Mouse (Mus musculus): ENCODE results near the gene Hist1h1t. TPM values are rescaled to one million over a fixed set of nuclear protein-coding genes. Genes with fewer than 3 reads are reported as not detected.
A peak's percentile ranks its signal among the peaks of the same experiment; 100 is the strongest.

Gene Hist1h1t
- polyA plus RNA-seq, 1 experiment, result 0.62 TPM

DNA sequence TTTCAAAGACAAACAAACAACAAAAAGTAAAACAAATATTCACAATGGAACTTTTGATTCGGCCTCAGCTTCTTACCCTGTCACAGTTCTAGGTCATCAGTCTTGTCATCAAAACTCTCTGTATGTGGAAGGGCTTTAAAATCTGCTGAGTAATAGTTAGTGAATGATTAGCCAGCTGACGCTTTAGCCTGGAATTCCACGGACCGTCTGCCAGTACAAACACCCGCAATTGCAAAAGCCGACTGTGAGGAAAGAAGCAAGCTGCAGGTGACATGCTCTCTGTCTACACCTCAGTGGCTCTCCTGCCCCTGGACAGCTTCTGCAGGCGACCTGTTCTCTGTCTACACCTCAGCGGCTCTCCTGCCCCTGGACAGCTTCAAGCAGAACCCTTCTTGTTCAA, 34.9 kb downstream of the Hist1h1t start:
- TF ChIP-seq POLR2A (IDR thresholded peaks at IDR 0.05; ENCODE audit: borderline replicate concordance, low read depth, low read length), result no peak
- no peak for TF ChIP-seq CTCF (IDR thresholded peaks at IDR 0.05; ENCODE audit: low read depth, low read length)
- Histone ChIP-seq H3K4me3 (ENCODE audit: insufficient read depth, low read length) (no peak overlapping the region), H3K27ac (ENCODE audit: insufficient read depth, low read depth, low read length) (no peak overlapping the region), H3K4me1 (ENCODE audit: control insufficient read depth, insufficient read depth, low read length) (peaks cover 19% of the 10 kb centered on the region)

GRCm38 (mm10) chr13:23732156-23732804, 36.7 kb downstream of the Hist1h1t start:
- no peak for TF ChIP-seq CTCF (IDR thresholded peaks at IDR 0.05; ENCODE audit: low read depth, low read length)
- TF ChIP-seq POLR2A (IDR thresholded peaks at IDR 0.05; ENCODE audit: borderline replicate concordance, low read depth, low read length), result no peak
- Histone ChIP-seq H3K4me3 (ENCODE audit: insufficient read depth, low read length) (no peak overlapping the region), H3K4me1 (ENCODE audit: control insufficient read depth, insufficient read depth, low read length) (peaks cover 19% of the 10 kb centered on the region), H3K27ac (ENCODE audit: insufficient read depth, low read depth, low read length) (no peak overlapping the region)

- no peak overlapping the region for H3K4me3 ChIP-seq (ENCODE audit: insufficient read depth, low read length)
- H3K27ac ChIP-seq (ENCODE audit: insufficient read depth, low read depth, low read length), result no peak overlapping the region
- H3K4me1 ChIP-seq (ENCODE audit: control insufficient read depth, insufficient read depth, low read length), result peaks cover 5% of the 10 kb centered on the region
- no peak for TF ChIP-seq CTCF (IDR thresholded peaks at IDR 0.05; ENCODE audit: low read depth, low read length)
- TF ChIP-seq POLR2A (IDR thresholded peaks at IDR 0.05; ENCODE audit: borderline replicate concordance, low read depth, low read length), result no peak
Observed at GRCm38 (mm10) chr13:23737091-23737490, 41.5 kb downstream of the Hist1h1t start.

DNA sequence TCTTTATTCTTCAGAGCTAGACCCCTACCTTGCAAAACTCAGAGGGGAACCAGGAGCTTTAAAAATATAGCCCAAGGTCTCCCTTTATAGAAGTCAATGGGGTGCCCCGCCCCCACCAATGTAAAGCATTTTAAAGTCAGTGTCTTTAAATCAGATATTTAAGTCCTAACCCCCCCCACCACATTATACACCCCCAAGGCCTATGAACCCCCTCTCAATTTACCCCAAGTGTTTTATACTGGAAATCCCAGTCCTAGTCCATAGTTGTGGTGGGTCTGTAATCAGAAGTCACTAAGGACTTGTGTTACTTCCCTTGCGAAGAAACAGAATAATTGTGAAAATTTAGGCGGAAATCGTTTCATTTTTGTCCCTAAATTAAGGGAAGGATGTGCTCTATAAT, 42.4 kb downstream of the Hist1h1t start:
- peak overlapping the region; percentile 98 for H3K27ac ChIP-seq (ENCODE audit: insufficient read depth, low read depth, low read length)
- peaks cover 5% of the 10 kb centered on the region for H3K4me1 ChIP-seq (ENCODE audit: control insufficient read depth, insufficient read depth, low read length)
- no peak for TF ChIP-seq CTCF (IDR thresholded peaks at IDR 0.05; ENCODE audit: low read depth, low read length)
- no peak for TF ChIP-seq POLR2A (IDR thresholded peaks at IDR 0.05; ENCODE audit: borderline replicate concordance, low read depth, low read length)
- H3K4me3 ChIP-seq (ENCODE audit: insufficient read depth, low read length), result peak overlapping the region; percentile 51

DNA sequence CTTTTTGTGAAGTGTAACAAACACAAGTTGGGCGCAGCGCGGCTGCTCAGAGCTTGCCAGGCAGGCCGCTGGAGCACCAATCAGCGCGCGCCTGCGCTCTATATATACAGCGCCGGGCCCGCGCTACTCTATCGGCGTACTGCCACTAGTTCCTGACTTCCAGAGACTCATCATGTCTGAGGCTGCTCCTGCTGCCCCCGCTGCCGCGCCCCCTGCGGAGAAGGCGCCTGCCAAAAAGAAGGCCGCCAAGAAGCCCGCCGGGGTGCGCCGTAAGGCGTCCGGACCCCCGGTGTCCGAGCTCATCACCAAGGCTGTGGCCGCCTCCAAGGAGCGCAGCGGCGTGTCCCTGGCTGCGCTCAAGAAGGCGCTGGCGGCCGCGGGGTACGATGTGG, 43.1 kb downstream of the Hist1h1t start, which contains the start of gene Hist1h1c:
TSS of gene Hist1h1c (plus strand) at position 132 of the 392 bp plus-strand sequence.
- Histone ChIP-seq H3K27ac (ENCODE audit: insufficient read depth, low read depth, low read length) (peak within 1 kb of the TSS; percentile 98), H3K4me1 (ENCODE audit: control insufficient read depth, insufficient read depth, low read length) (peaks cover 5% of the 10 kb centered on the region), H3K4me3 (ENCODE audit: insufficient read depth, low read length) (peak within 1 kb of the TSS; percentile 84)
- TF ChIP-seq CTCF (IDR thresholded peaks at IDR 0.05; ENCODE audit: low read depth, low read length) (no peak), POLR2A (IDR thresholded peaks at IDR 0.05; ENCODE audit: borderline replicate concordance, low read depth, low read length) (peak; percentile 98)

- no peak for TF ChIP-seq CTCF (IDR thresholded peaks at IDR 0.05; ENCODE audit: low read depth, low read length)
- TF ChIP-seq POLR2A (IDR thresholded peaks at IDR 0.05; ENCODE audit: borderline replicate concordance, low read depth, low read length), result no peak
Observed at GRCm38 (mm10) chr13:23739069-23739921, 43.7 kb downstream of the Hist1h1t start.

DNA sequence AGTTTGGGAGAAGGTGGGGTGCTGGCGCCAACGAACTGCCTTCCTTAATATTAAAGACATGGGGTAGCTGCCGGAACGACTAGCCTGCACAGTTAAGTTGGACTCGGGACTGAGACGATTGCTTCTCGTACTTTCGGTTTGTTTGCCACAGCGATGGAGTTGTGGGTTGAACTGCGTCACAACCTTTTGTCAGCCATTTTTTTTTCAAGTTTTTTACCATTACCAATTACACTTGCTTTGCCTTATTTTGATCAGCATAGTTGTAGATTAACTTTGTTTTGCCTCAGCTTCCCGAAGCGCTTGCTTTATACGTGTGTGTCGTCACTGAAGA, 44.3 kb downstream of the Hist1h1t start:
- no peak for TF ChIP-seq CTCF (IDR thresholded peaks at IDR 0.05; ENCODE audit: low read depth, low read length)
- no peak for TF ChIP-seq POLR2A (IDR thresholded peaks at IDR 0.05; ENCODE audit: borderline replicate concordance, low read depth, low read length)
- peaks cover 7% of the 10 kb centered on the region for H3K4me1 ChIP-seq (ENCODE audit: control insufficient read depth, insufficient read depth, low read length)
- peak overlapping the region; percentile 84 for H3K4me3 ChIP-seq (ENCODE audit: insufficient read depth, low read length)

More at GRCm38 (mm10) chr13:23739069-23739921, 43.7 kb downstream of the Hist1h1t start:
- Histone ChIP-seq H3K4me3 (ENCODE audit: insufficient read depth, low read length) (peak overlapping the region; percentile 84), H3K27ac (ENCODE audit: insufficient read depth, low read depth, low read length) (peak overlapping the region; percentile 98), H3K4me1 (ENCODE audit: control insufficient read depth, insufficient read depth, low read length) (peaks cover 7% of the 10 kb centered on the region)

DNA sequence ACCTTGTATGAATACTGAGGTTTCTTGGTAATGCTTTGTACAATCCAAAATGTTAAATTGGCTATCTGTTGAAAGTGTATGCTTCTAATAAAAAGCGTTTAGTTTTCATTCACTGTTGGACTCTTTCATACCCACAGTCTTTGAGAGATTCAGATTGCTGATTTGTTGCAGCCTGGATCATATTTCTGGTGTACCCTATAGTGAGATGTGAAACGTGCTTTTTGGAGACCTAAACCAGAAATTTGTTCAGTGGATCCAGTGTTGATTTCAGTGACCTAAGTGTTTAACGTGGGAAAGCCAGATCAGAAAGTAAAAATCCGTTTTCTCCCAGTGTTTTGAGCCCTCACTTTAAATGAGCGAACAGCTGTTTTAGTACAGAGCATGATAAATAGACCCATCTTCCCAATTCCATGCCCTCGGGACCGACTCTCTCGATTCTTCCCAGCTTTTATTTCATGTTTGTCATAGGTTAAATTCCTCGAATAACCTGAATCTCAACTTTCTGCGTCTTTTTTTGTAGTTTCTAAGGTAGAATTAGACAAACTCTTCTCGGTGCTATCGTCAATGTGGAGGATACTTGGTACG, 44.7 kb downstream of the Hist1h1t start:
- Histone ChIP-seq H3K27ac (ENCODE audit: insufficient read depth, low read depth, low read length) (peak overlapping the region; percentile 98), H3K4me3 (ENCODE audit: insufficient read depth, low read length) (peak overlapping the region; percentile 84), H3K4me1 (ENCODE audit: control insufficient read depth, insufficient read depth, low read length) (peaks cover 7% of the 10 kb centered on the region)
- TF ChIP-seq CTCF (IDR thresholded peaks at IDR 0.05; ENCODE audit: low read depth, low read length) (no peak), POLR2A (IDR thresholded peaks at IDR 0.05; ENCODE audit: borderline replicate concordance, low read depth, low read length) (no peak)

More for the DNA sequence above, 44.3 kb downstream of the Hist1h1t start:
- peak overlapping the region; percentile 98 for H3K27ac ChIP-seq (ENCODE audit: insufficient read depth, low read depth, low read length)

DNA sequence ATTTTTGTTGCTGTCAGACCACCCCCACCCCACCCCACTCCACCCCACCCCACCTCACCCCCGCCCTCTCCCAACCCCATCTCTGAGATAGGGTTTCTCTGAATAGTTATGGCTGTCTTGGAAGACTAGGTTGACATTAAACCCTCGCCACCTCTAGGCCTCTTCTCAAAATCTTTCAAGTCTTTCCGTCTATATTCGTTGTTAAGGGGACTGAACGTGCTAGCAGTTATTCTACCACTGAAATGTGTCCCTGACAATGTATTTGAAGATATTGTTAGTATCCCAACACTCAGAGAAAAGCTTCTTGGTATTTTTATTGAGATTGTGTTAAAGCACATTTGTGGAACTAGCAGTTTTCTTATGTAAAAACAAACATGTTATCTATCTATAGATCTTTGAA, 45.3 kb downstream of the Hist1h1t start:
- Histone ChIP-seq H3K27ac (ENCODE audit: insufficient read depth, low read depth, low read length) (peak overlapping the region; percentile 50; the same call in 1 of the 2 replicates), H3K4me3 (ENCODE audit: insufficient read depth, low read length) (peak overlapping the region; percentile 31; the same call in 1 of the 2 replicates), H3K4me1 (ENCODE audit: control insufficient read depth, insufficient read depth, low read length) (peaks cover 7% of the 10 kb centered on the region)
- TF ChIP-seq CTCF (IDR thresholded peaks at IDR 0.05; ENCODE audit: low read depth, low read length) (no peak), POLR2A (IDR thresholded peaks at IDR 0.05; ENCODE audit: borderline replicate concordance, low read depth, low read length) (no peak)

All from bone marrow macrophage, adult 2 months (primary cell).